25 mouse cellular contexts compared by ENCODE assay signal in the genomic region with DNA sequence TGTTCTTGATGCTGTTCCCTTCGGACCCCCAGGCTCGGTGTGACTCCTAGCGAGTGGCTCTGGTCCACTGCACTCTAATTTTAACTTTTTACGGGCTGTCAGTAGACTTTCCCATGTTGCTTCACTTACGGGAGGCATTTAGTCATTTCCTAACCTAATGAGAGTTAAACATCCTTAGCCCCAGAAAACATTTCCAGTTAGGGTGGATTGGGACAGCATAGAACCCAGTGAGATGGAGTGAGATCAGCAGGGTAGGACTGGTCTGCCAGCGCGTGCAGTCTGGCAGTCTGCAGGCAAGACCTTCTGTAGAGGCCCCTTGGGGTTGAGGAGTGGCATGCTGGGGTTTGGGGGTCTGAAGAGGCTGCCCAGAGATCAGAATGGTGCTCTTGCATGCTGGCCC.
"Had no signal": no experiment of that assay in that cellular context is flagged by ENCODE, and none has a peak within 500 bp of the region (broad histone marks: within the 10 kb centered on the region; RNA-seq: fewer than 3 reads in every experiment).

No protein-coding gene starts in this region.

- DNase-seq: gastrocnemius, postnatal 25 days; heart, adult 11 months; heart, postnatal 14 days; heart, postnatal 36 days; kidney, adult 11 months; kidney, adult 2 months; kidney, adult 9 months; kidney, postnatal 14 days; kidney, postnatal 36 days; layer of hippocampus, postnatal 36 days; left cerebral cortex, postnatal 4 days; liver, embryonic 13.5 days; liver, postnatal 0 days had no signal

- H3K4me3 ChIP-seq: heart, embryonic 13.5 days; heart, embryonic 15.5 days; hindbrain, embryonic 13.5 days; hindbrain, embryonic 15.5 days; kidney, embryonic 15.5 days; limb, embryonic 13.5 days; limb, embryonic 15.5 days; liver, embryonic 13.5 days; liver, embryonic 15.5 days had no signal

- H3K27ac ChIP-seq: heart, embryonic 13.5 days; heart, embryonic 15.5 days; hindbrain, embryonic 13.5 days; hindbrain, embryonic 15.5 days; hindbrain, postnatal 0 days; kidney, embryonic 15.5 days; kidney, postnatal 0 days; limb, embryonic 13.5 days; limb, embryonic 15.5 days; liver, embryonic 13.5 days; liver, embryonic 15.5 days had no signal

- H3K4me2 ChIP-seq: heart, embryonic 11.5 days; heart, embryonic 13.5 days; heart, embryonic 15.5 days; hindbrain, embryonic 13.5 days; hindbrain, embryonic 15.5 days; kidney, embryonic 15.5 days; limb, embryonic 13.5 days; limb, embryonic 15.5 days; liver, embryonic 13.5 days; liver, embryonic 15.5 days had no signal

- H3K9ac ChIP-seq: heart, embryonic 13.5 days; heart, embryonic 15.5 days; hindbrain, embryonic 13.5 days; hindbrain, embryonic 15.5 days; kidney, embryonic 15.5 days; limb, embryonic 13.5 days; limb, embryonic 15.5 days; liver, embryonic 13.5 days; liver, embryonic 15.5 days; liver, postnatal 0 days had no signal

- H3K9me3 ChIP-seq: heart, embryonic 13.5 days; heart, embryonic 15.5 days; hindbrain, embryonic 13.5 days; hindbrain, embryonic 15.5 days; kidney, embryonic 15.5 days; limb, embryonic 13.5 days; limb, embryonic 15.5 days; liver, embryonic 13.5 days; liver, embryonic 15.5 days had no signal

- H3K27me3 ChIP-seq: heart, embryonic 13.5 days; heart, embryonic 15.5 days; hindbrain, embryonic 13.5 days; hindbrain, embryonic 15.5 days; kidney, embryonic 15.5 days; limb, embryonic 13.5 days; limb, embryonic 15.5 days; liver, embryonic 13.5 days; liver, embryonic 15.5 days had no signal

- ATAC-seq: hindbrain, postnatal 0 days; intestine, embryonic 16.5 days; liver, postnatal 0 days had no signal
